Mouse (Mus musculus): ENCODE measurements at regions not wholly inside any gene's neighbourhood (a gene's known extent, or its start where the extent isn't known, plus 50 kb on each side); places are given as distances from the start of the nearest gene placed in this dataset.
"Not testable (repeated sequence)": the region's sequence is repeated elsewhere in the genome, so short reads cannot be mapped to it uniquely, and the experiment has no call there.

DNA sequence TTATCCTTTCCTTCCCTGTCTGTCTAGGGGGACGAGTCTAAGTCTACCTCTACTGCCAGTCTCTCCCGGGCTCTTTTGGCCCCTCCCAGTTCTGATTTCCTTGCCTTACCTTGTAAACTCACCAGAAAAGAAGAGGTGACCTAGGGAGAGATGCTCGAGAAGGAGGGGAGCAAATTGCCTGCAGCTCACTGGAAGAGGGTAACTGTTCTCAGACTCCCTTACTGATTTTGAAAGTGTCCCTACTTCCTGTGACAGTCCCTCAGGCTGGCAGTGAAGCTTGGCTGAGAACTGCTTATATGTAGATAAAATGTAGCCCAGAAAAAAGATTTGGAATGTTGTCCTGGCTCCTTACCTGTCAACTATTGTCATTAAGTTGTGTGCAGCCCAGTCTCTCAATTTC, 180.6 kb upstream of the Tab2 start:
- DNase-seq (ENCODE audit: low spot score) = no peak

DNA sequence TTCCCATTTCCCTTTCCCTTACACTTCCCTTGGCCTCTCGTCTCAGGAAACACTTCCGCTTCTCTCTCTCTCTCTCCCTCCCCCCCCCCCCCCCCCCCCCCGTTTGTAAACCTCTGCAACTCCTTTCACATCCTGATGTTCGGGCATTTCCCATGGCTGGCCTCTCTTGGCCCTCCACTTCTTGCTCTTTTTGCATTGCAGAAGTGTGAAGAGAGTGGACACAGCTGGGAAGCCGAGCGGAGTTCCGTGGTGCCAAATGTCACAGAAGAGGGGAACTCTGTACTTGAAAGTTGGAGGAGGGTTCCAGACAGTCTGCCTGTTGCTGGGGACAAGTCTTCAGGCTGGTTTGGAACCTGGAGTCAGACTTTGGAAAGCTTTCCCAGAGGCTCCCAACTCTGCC, 179.2 kb upstream of the Tab2 start:
- no peak for DNase-seq (ENCODE audit: low spot score)

DNA sequence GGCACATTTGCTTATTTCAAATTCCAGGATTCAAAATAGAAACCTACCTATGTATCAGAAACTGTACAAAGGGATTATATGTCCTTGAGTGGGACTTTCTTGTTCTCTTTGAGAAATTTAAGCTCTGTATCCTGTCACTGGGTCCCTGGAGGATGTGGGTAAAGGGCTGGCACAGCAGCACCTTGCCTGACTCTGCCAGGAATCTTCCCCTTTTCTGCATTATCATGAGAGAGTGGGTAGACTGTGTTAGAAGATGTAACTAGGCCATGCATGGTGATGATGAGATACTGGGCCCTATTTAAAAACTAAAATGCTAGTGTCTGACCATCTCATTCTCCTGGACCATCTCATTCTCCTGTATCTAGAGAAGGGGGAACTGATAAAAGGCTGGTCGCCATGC, 178.4 kb upstream of the Tab2 start:
- no peak for DNase-seq (ENCODE audit: low spot score)

DNA sequence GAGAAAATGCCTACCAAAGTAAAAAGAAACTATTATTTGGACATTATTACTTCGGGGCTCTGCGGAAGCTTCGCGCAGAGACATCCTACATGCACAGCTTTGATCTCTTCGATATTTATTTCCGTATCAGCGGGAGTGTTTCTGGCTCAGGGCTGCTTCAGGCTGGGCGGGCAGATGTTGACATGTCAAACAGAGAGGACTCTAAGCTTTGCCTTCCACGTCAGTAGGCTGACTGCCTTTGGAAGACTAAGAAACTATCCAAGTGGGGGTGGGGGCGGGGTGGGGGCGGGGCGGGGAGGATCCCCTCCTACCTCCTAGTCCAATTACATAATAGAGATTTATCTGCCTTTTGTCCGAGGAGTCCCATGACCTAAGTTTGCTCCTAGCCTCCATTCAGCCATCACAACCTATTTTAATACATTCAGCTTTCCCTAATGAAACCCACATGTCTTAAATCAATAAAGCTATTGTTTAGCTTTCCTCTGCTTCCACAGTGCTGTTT, 177.5 kb upstream of the Tab2 start:
- peak; percentile 57 for DNase-seq (ENCODE audit: low spot score)

DNA sequence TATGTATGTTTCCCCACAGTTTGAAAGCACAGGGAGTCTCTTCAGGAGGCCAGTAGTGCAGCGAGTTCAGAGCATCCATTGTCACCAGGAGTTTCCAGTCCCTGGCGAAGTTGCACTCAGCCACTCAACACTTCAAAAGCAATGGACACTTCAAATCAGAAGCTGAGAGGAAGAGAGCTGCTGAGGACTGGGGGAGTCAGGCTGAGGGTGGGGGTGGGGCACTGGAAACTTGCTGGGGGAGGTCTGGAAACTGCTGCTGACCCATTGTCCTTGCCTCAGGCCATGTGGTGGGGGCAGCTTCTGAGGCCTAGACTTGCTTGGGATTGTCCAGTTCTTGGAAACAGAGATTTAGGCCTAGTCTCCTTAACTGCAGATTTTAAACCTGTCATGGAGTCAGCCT, 176.8 kb upstream of the Tab2 start:
- no peak for DNase-seq (ENCODE audit: low spot score)

DNA sequence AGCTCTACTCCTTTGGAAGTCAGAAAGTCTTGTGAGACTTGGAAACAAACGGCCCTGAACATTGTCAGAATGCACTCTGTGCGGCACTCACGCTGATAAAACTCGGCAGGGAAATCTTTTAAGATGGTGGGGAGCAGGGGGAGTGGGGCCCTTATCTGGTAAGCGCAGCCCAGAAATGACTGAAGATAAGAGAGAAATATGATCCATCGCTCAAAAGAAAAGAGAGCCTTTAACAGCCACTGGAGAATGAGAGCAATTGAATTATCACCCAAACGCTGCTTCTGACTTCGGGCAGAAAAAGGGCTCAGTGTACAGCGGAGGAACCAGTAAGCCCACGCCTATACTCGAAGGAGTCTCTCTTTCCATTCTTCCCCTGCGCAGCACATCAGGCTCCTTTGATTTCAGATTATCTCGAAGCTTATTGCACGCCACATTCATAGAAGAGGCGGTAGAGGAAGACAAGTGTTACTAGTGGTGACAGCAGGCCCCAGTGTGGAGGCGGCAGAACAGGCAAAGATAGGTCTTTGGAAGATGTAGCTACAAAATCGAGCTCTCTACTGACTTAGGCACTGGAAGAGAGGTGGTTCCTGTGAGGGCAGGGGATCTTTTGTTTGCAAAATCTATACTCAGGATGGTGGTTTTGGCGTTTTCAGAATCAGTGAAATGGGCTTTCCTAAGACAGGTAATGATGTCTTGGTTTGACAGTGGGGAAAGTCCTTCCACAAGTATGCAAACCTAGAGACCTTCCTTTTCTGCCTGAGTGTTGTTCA, 174.6 kb upstream of the Tab2 start:
- no peak for DNase-seq (ENCODE audit: low spot score)

DNA sequence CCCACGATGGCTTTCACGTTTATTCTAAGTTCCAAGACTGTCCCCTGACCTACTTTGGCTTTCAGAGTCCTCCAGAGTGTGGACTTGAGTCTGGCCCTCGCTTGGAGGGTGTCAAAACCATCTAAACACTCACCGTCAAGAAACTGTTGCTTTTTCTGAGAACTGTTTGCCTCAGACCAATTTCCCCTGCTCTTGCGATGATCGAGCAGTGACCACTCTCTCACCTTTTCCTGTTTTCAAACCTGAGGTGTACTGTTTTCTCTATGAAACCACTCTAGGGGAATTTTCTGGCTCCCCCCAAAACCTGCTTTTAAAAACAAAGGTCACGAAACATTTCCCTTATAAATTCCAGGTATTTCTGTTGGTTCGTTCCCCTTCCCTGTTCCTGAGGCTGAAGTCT, 174.0 kb upstream of the Tab2 start:
- no peak for DNase-seq (ENCODE audit: low spot score)

DNA sequence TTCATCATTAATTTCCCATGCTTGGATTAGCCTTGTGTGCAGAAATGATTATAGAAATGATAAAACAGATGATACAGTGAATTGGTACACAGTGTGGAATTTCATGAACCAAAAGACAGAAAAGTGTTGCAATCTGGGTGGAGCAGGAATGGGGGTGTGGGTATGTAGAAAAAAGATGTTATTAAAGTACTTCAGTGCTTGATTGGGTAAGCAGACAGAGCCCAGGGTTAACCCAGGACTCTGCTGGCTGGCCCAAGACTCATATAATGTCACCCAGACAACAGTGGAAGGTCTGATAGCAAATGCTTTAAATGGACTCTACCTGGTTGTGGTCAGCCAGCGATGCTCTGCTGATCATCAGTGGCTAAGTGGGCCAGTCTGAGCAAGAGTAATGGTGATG, 168.1 kb upstream of the Tab2 start:
- DNase-seq (ENCODE audit: low spot score) = no peak

DNA sequence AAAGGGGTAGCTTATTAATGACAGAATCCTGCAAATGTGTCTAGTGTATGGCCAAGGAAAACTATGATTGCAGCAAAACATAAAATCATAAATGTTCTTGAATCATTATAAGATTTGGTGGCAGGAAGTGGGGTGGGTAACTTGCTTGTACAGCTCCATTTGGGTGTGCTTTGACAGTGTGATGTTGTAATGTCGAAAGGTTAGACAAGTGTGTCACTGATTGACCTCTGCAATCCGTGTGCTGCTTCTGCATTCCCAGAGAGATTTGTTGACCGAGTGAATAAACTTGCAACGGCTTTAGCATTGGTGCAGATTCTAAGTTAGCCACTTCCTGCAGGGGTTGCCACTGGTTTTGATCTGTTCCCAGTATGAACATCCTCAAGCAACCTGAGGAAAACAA, 165.9 kb upstream of the Tab2 start:
- no peak for DNase-seq (ENCODE audit: low spot score)

DNA sequence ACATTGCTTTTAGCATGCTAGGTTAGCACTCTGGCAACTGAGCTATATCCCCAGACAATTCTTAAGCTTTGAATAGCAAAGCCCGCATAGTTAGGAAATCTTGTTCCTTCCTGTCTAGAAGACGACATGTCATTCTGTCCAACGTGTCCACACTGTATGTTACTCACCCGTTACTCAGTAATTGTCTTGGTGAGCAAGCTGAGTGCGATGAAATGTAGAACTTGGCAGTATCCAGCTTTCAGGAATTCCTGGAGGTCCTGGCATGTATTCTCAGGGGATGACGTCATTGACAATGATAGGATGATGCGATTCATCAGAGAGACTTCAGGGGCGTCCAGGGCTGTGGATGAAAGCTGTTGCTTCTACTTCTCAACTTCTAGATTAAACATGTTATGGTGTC, 160.8 kb upstream of the Tab2 start:
- no peak for DNase-seq (ENCODE audit: low spot score)

DNA sequence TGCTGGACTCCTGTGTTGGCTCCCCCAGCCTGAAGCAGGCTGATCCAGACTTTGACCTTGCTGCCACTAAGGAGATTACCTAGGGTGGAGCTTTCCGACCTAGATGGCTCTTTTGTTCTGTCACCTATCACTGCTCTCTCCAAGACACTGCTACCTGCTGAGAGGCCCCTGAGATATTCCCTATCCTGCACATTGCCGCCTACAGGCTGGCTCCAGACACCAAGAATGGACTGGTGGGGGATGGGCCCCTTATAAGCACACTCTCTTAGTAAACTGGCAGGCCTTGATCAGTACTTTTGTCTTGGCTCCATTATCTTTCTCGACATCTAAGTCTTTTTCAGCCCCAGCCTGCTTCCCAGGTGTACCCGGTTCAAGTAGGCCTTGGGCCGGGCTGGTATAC, 158.9 kb upstream of the Tab2 start:
- DNase-seq (ENCODE audit: low spot score) = not testable (repeated sequence)

DNA sequence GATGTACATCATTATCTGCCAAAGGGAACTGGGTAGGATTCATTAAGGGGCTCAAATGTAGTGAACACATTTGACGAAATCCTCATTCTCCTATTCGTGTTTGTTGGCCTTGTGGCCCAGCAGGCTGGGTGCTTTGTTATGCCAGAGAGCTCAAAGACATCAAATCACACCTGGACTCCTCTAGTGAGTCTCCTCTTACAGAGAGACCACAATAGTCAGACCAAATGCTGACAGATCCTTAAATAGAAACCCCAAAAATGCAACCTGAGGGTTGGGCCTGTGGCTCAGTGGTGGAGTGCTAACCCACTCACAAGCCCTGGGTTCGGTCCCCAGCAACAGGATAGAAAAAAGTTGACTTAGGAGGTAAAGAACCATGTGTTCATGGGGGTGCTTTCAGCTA, 158.5 kb upstream of the Tab2 start:
- DNase-seq (ENCODE audit: low spot score) = no peak

DNA sequence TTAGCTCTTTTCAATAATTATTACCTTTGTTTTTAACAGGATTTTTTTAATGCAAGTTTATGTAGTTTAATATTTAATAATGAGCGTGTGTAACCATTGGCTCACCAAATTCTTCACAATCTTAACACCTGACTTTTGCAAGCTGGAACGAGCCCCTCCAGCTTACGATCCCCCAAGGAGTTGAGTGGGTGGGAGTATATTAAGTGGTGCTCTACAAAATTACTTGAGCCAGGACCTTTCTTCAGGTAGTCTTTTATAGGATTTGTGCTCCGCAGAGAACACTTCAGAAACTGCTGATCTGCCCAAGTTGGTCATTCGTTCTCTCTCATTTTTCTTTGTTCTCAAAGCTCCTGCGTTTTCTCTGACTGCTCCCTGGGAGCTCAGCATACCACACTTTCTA, 144.5 kb upstream of the Tab2 start:
- no peak for DNase-seq (ENCODE audit: low spot score)

DNA sequence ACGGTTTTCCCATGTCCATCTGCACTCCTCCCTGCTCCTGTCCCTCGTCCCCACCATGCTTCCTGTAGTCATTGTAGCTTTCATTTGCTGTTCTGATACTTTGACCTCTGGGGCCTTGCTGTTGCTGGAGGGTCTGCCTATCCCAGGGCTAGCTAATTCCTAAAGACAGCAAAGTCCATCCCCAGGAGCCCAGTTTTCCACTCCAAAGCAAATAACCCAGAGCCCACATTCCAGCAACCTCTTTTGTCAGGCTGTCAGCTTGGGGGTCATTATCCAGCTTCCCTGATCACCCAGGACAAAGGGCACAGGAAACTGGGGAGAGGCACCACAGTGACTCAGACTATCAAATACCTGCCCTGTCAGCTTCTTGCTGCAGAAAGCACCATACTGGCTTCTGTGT, 139.9 kb upstream of the Tab2 start:
- peak; percentile 87 for DNase-seq (ENCODE audit: low spot score)

DNA sequence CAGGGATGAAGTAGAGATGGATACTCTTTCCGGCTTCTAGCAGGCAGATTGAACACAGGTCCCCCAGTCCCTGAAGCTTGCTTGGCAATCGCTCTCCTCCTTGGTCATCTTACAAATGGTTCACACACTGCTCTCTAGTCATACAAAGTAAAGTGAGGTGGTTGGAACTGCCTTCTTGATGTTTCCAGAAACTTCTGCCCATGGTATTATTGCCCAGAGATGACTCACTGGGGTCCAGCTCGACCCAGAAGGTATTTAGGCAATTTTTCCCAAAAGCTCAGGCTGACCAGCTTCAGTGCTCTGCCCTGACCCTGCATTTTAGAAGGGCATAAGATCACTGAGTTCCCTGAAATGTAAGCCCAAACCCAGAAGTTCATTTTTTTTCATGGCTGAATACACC, 139.2 kb upstream of the Tab2 start:
- DNase-seq (ENCODE audit: low spot score) = no peak

DNA sequence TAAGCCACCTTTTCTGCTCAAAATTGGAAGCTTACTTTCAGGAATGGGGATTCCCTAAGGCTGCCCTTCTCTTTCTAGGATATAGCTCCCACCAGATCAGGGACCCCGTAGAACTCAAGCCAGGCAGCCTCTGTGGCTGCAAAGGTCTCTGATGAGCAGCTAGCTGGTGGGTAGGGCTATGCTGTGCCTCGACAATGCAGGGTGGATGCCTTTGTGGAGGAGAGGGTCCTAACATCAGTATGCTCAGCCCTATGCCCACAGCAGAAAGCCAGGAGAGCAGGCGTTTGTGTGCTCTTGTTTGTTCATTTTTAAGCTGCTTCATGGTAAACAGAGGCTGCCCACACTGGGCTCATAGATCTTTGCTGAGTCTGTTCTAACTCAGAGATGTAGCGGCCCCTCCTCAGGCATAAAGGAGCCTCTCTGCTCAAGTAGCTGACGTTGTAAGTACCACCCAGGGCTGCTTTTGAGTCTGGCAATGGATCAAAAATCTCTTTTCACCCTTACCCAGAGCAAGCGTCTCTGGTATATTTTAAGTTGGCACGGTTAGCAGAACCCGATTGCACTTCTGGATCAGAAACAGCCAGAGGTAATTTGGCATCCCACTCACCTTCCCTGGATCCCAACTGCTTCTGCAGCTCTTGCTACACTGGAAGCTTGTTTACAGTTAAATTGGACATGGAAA, 136.0 kb upstream of the Tab2 start:
- DNase-seq (ENCODE audit: low spot score) = no peak

DNA sequence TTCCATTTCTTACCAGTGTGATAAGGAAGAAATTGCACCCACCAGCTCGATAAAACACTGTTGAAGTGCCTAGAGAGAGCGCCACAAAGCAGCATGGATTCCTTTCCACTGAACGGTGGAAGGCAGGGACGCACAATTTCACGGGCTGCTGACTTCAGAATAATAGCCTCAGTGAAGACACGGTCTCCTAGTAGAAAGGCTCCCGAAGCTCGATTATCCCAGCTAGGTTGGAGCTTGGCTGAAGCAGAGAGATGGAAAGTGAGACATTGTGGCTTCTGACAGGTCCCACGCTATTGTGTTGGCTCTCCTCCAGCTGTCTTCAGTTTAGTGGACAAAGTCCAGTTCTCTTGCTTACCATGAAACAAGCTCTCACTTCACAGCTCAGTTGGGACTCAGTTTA, 133.3 kb upstream of the Tab2 start:
- DNase-seq (ENCODE audit: low spot score) = no peak

DNA sequence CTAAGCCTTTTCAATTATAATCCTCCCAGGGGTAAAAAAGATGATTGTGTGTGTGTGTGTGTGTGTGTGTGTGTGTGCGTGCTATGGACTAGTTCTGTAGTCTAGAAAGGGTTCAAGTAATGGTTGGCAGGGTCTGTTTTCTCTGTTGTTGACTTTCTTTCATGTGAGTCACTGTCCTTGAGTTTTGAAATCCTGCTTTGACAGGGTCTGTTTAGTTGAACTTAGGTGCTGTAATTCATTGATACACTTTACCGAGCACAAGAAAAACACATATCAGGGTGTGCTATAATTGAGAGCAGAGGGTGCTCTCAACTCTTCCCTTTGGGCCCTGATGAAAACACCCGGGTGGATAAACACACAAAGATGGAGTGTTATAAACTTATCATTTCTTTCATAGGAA, 132.7 kb upstream of the Tab2 start:
- no peak for DNase-seq (ENCODE audit: low spot score)

DNA sequence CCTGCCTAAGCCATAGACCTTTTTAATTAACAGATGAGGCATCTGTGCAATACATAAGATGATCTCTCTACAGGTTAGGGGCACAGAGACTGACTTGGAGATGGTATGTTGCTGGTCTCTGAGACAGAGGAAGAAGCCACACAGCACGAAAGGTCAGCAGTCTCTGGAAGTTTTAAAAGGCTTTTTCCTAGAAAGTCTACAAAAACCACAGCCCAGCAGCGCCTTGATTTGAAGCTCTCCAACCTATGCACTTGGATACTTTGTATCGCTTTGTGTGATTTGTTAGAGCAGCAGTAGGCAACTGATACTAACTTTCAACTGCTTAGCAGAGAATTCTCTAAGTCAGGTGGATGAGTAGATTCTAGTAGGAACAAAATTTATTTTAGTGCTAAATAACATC, 132.3 kb upstream of the Tab2 start:
- DNase-seq (ENCODE audit: low spot score) = no peak

DNA sequence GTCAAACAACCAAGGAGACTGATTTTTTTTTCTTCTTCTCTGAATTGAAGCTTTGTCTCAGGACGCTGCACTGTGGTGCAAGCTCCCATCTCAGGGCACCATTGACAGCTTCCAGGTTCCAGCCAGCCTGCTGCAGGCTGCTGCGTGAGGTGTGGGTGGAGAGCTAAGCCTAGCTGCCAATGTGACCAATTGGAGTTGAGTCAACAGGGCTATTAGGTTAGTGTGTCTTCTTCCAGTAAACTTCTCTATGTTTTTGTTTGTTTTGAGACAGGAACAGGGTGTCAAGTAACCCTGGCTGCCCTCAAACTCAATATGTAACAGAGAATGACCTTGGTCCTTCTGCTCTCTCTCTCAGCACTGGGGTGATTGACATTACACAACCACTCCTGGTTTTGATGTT, 131.1 kb upstream of the Tab2 start:
- DNase-seq (ENCODE audit: low spot score) = peak; percentile 65

DNA sequence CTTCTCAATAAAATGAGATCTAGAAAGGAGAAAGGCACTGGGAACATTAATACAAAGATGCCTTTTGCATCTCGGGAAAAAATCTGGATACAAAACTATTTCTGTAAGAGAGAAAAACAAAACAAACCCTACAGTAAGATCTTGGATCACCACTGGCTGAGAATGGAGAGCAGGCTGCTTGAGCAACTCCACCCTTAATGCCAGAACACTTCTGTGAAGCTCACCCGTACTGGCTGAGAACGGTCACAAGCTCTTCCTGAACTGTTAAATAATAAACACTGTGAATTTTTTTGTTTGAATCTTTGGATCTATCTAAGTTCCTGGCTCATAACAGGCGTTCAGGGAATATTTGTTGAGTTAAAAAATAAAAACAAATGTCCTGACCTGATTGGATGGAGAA, 130.4 kb upstream of the Tab2 start:
- DNase-seq (ENCODE audit: low spot score) = no peak

DNA sequence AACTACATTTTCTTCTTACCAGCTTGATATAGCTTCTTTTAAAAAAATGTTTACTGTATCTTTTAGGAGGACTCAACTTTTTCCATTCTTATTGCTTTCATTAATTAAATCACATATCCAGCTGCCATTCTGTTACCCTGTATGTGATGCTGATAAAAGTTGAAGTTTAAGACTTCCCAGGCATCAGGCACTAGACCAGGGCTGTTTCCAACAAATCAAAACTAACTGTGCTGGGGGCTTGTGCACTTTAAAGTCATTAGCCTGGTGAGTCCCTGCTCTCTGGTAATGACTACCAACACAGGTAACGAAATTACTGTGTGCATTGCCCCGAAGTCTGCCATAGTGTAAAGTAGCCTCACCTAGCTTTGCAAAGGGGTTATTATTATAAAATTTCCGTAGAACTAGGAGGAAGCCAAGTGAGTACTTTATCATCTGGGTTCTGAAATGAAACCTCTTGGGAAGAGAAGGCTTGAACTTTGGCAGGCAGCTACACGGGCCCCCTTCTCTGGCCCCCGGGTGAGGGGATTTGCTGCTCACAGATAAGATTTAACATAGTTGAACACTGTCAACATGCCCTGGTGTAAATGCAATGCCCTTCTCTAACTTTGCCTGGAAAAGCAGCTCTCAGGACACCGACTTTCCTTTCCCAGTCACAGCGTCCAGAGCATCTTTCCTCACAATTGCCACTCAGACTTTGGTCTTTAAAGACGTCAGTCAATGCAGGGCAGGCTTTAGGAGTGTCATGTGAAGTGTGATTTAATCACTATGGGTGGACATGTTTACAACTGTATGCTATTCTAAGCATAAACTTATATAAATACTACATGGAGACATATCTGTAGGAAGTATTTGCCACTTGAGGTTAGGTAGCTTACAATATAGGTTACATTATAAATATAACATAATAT, 122.1 kb upstream of the Tab2 start:
- DNase-seq (ENCODE audit: low spot score) = no peak

DNA sequence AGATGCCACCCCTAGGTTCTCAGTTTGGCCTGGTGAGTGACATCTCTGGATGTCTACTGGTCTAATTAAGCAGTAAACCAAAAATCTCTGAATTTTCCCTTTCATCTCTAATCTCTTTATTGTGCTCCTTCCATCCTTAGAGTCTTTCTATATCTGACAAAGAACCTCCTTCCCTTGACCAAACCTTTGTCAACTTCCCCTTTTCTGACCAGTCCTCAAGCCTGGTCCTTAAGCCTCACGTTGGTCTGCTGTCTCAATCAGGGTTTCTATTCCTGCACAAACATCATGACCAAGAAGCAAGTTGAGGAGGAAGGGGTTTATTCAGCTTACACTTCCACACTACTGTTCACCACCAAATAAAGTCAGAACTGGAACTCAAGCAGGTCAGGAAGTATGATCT, 116.4 kb upstream of the Tab2 start:
- no peak for DNase-seq (ENCODE audit: low spot score)

Measured in yolk sac, embryonic 10.5 days (tissue).